Mouse (Mus musculus): Measurements from ENCODE around the gene Cyp27b1.

- TF ChIP-seq CTCF (IDR thresholded peaks at IDR 0.05; ENCODE audit: insufficient read depth, low read depth, low read length) (no peak), POLR2A (IDR thresholded peaks at IDR 0.05; ENCODE audit: insufficient read depth, low read depth, low read length) (no peak)
Observed at GRCm38 (mm10) chr10:127098514-127098913, 50.5 kb downstream of the Cyp27b1 start.

Data from olfactory bulb, adult 2 months (tissue).